8 mouse cellular contexts compared by ENCODE assay signal in the genomic region with DNA sequence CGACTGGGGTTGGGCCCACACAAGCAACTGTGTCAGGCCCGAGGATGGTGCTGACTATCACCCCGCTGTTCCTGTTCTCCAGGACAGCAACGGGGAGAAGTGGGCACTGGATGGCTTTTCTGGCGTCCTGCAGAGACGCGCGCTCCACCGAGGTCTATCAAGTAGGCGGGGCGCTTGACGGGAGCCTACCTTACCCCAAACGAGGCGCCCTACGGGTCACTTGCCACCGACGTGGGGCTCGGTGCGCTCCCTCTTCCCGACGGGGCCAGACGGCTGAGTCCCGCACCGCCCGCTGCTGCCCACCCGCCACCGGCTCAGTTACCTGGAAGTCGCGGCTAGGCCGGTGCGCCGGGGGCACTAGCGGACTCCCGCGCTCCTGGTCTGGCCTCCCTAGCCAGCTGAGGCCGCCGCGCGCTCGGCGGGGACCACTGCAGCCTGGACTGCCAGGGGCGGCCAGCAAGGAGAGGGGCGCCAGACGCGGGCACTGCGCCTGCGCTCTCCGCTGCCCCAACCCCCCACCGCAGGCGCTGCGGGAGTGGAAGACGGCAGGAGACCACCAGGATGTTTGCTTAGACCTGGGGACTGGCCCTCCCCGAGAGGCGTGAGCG. TPM values are rescaled to one million over a fixed set of nuclear protein-coding genes. Genes with fewer than 3 reads are reported as not detected.
DNase-seq lines count a peak whose midpoint lies in the region; ATAC-seq and TF ChIP-seq lines count a peak whose summit lies in the region.

A gene (minus strand): TSS at position 465 of the 608 bp plus-strand sequence.

- peak; percentile 64 for ATAC-seq in frontal cortex, adult (ENCODE audit: low TSS enrichment)
- ATAC-seq in hindbrain, postnatal 0 days, result peak; percentile 92
- peak; percentile 62 for ATAC-seq in megakaryocyte, adult 5-6 weeks (ENCODE audit: poor library complexity, severe bottlenecking)

- H3K4me1 ChIP-seq in hindbrain, postnatal 0 days (ENCODE audit: insufficient read depth, low read length), result no peaks in the 10 kb centered on the region

- H3K9me3 ChIP-seq in hindbrain, postnatal 0 days (ENCODE audit: low read length), result no peaks in the 10 kb centered on the region

- H3K36me3 ChIP-seq in hindbrain, postnatal 0 days (ENCODE audit: insufficient read depth, low read length), result no peaks in the 10 kb centered on the region

- peak; percentile 34 for TF ChIP-seq CTCF in hindbrain, postnatal 0 days (IDR thresholded peaks at IDR 0.05; ENCODE audit: low read depth)

- peak within 1 kb of the TSS; percentile 77 for H3K9ac ChIP-seq in hindbrain, postnatal 0 days (replicated peaks; ENCODE audit: low read length)

- no peaks in the 10 kb centered on the region for H3K27me3 ChIP-seq in hindbrain, postnatal 0 days (ENCODE audit: insufficient read depth, low read length)

- intact Hi-C loops in left cerebral cortex, postnatal 25 days (cut with DNase I), result loop anchor here (2.0 kb wide), 1 partner anchor 72 kb away; no protein-coding TSS in a partner anchor

- H3K4me2 ChIP-seq in hindbrain, postnatal 0 days (ENCODE audit: low read depth, low read length), result peak within 1 kb of the TSS; percentile 85

- H3K27ac ChIP-seq in hindbrain, postnatal 0 days, result peak within 1 kb of the TSS; percentile 85

- under 1% methylated on average over 51 of the region's 55 CpGs for WGBS in hindbrain, postnatal 0 days

- peak within 1 kb of the TSS; percentile 73 for H3K4me3 ChIP-seq in hindbrain, postnatal 0 days (ENCODE audit: low read length)

- peak; percentile 15 to 45 for DNase-seq in heart, adult 18-20 months
- DNase-seq in heart, adult 8-10 months (ENCODE audit: low spot score), result no peak
- DNase-seq in cerebellum, adult 9-10 months, result peak; percentile 73
- peak; percentile 85 for DNase-seq in hindbrain, postnatal 0 days (ENCODE audit: low spot score)
- DNase-seq in left cerebral cortex, postnatal 25 days (ENCODE audit: low spot score in 2 of 2), result peak; percentile 28 to 37
- peak; percentile 4 to 12 for DNase-seq in right cerebral cortex, postnatal 36 days (ENCODE audit: low spot score in 2 of 2)

RNA-seq across cellular contexts. Expression of the gene that starts here (rescaled TPM):
- 1 to 10 TPM; 3.2 to 4.3 TPM for total RNA-seq in heart, adult 18-20 months (2021)
- 1 to 10 TPM; 2.8 to 4.0 (median 3.2) TPM for total RNA-seq in heart, adult 8-10 months (2022)
- 23.9 and 28.1 TPM in 2 replicates for total RNA-seq in hindbrain, postnatal 0 days (2014; rRNA removed)
- polyA plus RNA-seq in hindbrain, postnatal 0 days (2015; fragmentation: Nextera tagmentation; extraction: Ambion mirVana), result 24.7 and 25.3 TPM in 2 replicates
- 10 to 100 TPM; 19.0 to 19.1 TPM for total RNA-seq in left cerebral cortex, postnatal 25 days (2021)
- total RNA-seq in megakaryocyte, adult 5-6 weeks (2015), result not detected in 2 replicates
- not detected in 2 replicates for total RNA-seq in megakaryocyte, adult 5-6 weeks (2017)

Comparison
In these comparisons a context has a peak if more than half of its experiments do, and no peak if none do; other contexts are left out.
1. Peak in ATAC-seq in megakaryocyte, adult 5-6 weeks; RNA of the gene not detected or under 1 TPM.